Mouse (Mus musculus): ENCODE results near the gene Icam4.

The Icam4 gene

GRCm38 (mm10) chr9:21011846-21012312 is 17.3 kb upstream of the Icam4 start:
- no peak for DNase-seq (ENCODE audit: low spot score)

- DNase-seq (ENCODE audit: low spot score) = no peak
These were observed 16.8 kb upstream of the Icam4 start for GRCm38 (mm10) chr9:21012368-21012767.

GRCm38 (mm10) chr9:21014691-21015570 is 14.2 kb upstream of the Icam4 start:
- DNase-seq (ENCODE audit: low spot score) = peak; percentile 36

GRCm38 (mm10) chr9:21015571-21016130 is 13.5 kb upstream of the Icam4 start, which contains the start of gene Icam1:
TSS of gene Icam1 (plus strand) at chr9:21015985.
- DNase-seq (ENCODE audit: low spot score) = peak; percentile 80

- peak; percentile 23 for DNase-seq (ENCODE audit: low spot score)
These were observed 12.6 kb upstream of the Icam4 start for GRCm38 (mm10) chr9:21016331-21017176.

- no peak for DNase-seq (ENCODE audit: low spot score)
These were observed 12.0 kb upstream of the Icam4 start for GRCm38 (mm10) chr9:21017177-21017575.

GRCm38 (mm10) chr9:21018600-21018999 is 10.6 kb upstream of the Icam4 start:
- DNase-seq (ENCODE audit: low spot score) = no peak

GRCm38 (mm10) chr9:21021363-21021762 is 7.8 kb upstream of the Icam4 start:
- DNase-seq (ENCODE audit: low spot score) = no peak

- no peak for DNase-seq (ENCODE audit: low spot score)
These were observed 6.9 kb upstream of the Icam4 start for GRCm38 (mm10) chr9:21022288-21022687.

- no peak for DNase-seq (ENCODE audit: low spot score)
These were observed 6.4 kb upstream of the Icam4 start for GRCm38 (mm10) chr9:21022726-21023125.

GRCm38 (mm10) chr9:21025258-21025810 is 3.8 kb upstream of the Icam4 start:
- no peak for DNase-seq (ENCODE audit: low spot score)

GRCm38 (mm10) chr9:21026849-21027248 is 2.3 kb upstream of the Icam4 start:
- DNase-seq (ENCODE audit: low spot score) = no peak

- DNase-seq (ENCODE audit: low spot score) = no peak
These were observed 1.3 kb upstream of the Icam4 start for GRCm38 (mm10) chr9:21027774-21028290.

- no peak for DNase-seq (ENCODE audit: low spot score)
These were observed 538 bp upstream of the Icam4 start for GRCm38 (mm10) chr9:21028560-21029110.

GRCm38 (mm10) chr9:21030055-21030600 is 955 bp downstream of the Icam4 start:
- DNase-seq (ENCODE audit: low spot score) = peak; percentile 15

GRCm38 (mm10) chr9:21030781-21031250 is 1.6 kb downstream of the Icam4 start:
- DNase-seq (ENCODE audit: low spot score) = peak; percentile 91

- DNase-seq (ENCODE audit: low spot score) = peak; percentile 72
These were observed 2.2 kb downstream of the Icam4 start for GRCm38 (mm10) chr9:21031251-21031895.

- peak; percentile 41 for DNase-seq (ENCODE audit: low spot score)
These were observed 2.8 kb downstream of the Icam4 start, which contains the start of gene Icam5 for GRCm38 (mm10) chr9:21031896-21032351. TSS of gene Icam5 (plus strand) at chr9:21032073.

- no peak for DNase-seq (ENCODE audit: low spot score)
These were observed 3.3 kb downstream of the Icam4 start for GRCm38 (mm10) chr9:21032491-21032890.

GRCm38 (mm10) chr9:21033136-21033535 is 4.0 kb downstream of the Icam4 start:
- DNase-seq (ENCODE audit: low spot score) = peak; percentile 78

Measured in T-cell, adult 2 months (primary cell).